Mouse (Mus musculus) kidney, postnatal 10 days (tissue): Measurements from ENCODE around the gene Fermt3.
A peak's percentile ranks its signal among the peaks of the same experiment; 100 is the strongest.
"Not testable (repeated sequence)": the region's sequence is repeated elsewhere in the genome, so short reads cannot be mapped to it uniquely, and the experiment has no call there.

Source experiments
- DNase-seq: peaks from one replicate; pipeline ENCODE4 v3.0.0; 2021; ENCODE audit warnings: mixed read lengths

Fermt3 gene

GRCm38 (mm10) chr19:7039088-7039720, 19.9 kb upstream of the Fermt3 start:
- DNase-seq, result peak; percentile 77

GRCm38 (mm10) chr19:7034006-7034405, 14.7 kb upstream of the Fermt3 start:
- DNase-seq, result no peak

- DNase-seq, result no peak
These were observed 10.3 kb upstream of the Fermt3 start for GRCm38 (mm10) chr19:7029531-7029930.

- peak; percentile 75 for DNase-seq
These were observed 964 bp upstream of the Fermt3 start for GRCm38 (mm10) chr19:7020224-7020641.

GRCm38 (mm10) chr19:7018546-7018945, 723 bp downstream of the Fermt3 start:
- DNase-seq, result no peak

GRCm38 (mm10) chr19:7017541-7018457, 1.5 kb downstream of the Fermt3 start:
- no peak for DNase-seq

GRCm38 (mm10) chr19:7014481-7015135, 4.7 kb downstream of the Fermt3 start:
- DNase-seq, result no peak

- DNase-seq, result no peak
These were observed 5.3 kb downstream of the Fermt3 start for GRCm38 (mm10) chr19:7013984-7014383.

- no peak for DNase-seq
These were observed 6.8 kb downstream of the Fermt3 start for GRCm38 (mm10) chr19:7012426-7012825.

GRCm38 (mm10) chr19:7006892-7007593, 12.2 kb downstream of the Fermt3 start:
- no peak for DNase-seq

GRCm38 (mm10) chr19:6999360-7000063, 19.8 kb downstream of the Fermt3 start:
- DNase-seq, result no peak

- no peak for DNase-seq
These were observed 21.5 kb downstream of the Fermt3 start for GRCm38 (mm10) chr19:6997721-6998290.

- DNase-seq, result peak; percentile 94
These were observed 23.3 kb downstream of the Fermt3 start, which contains the start of the genes Nudt22 and Trpt1 for GRCm38 (mm10) chr19:6996006-6996405. Gene Nudt22 (minus strand): TSS chr19:6996117. Gene Trpt1 (plus strand): TSS chr19:6996131.

GRCm38 (mm10) chr19:6995255-6995991, 23.8 kb downstream of the Fermt3 start:
- DNase-seq, result no peak

- no peak for DNase-seq
These were observed 24.8 kb downstream of the Fermt3 start for GRCm38 (mm10) chr19:6994489-6994888.

GRCm38 (mm10) chr19:6994002-6994401, 25.3 kb downstream of the Fermt3 start:
- no peak for DNase-seq

GRCm38 (mm10) chr19:6993011-6993770, 26.1 kb downstream of the Fermt3 start:
- no peak for DNase-seq

GRCm38 (mm10) chr19:6992011-6992858, 27.0 kb downstream of the Fermt3 start, which contains the start of gene Dnajc4:
Gene Dnajc4 (minus strand): TSS chr19:6992572.
- DNase-seq, result peak; percentile 98

GRCm38 (mm10) chr19:6991166-6991565, 28.1 kb downstream of the Fermt3 start:
- DNase-seq, result not testable (repeated sequence)
